Mouse (Mus musculus) gastrocnemius, adult 2 months (tissue): ENCODE measurements at regions not wholly inside any gene's neighbourhood (a gene's known extent, or its start where the extent isn't known, plus 50 kb on each side); places are given as distances from the start of the nearest gene placed in this dataset.

ENCODE experiments used
- DNase-seq: peaks from one replicate; pipeline ENCODE4 v3.0.0; 2022
- H3K27ac ChIP-seq: fragments of 200-600 bp; 2 replicates; pipeline ENCODE4 v1.8.1; 2022; ENCODE audit warnings: mild to moderate bottlenecking
- H3K4me3 ChIP-seq: fragments of 200-600 bp; 2 replicates; pipeline ENCODE4 v1.8.1; 2022; ENCODE audit warnings: mild to moderate bottlenecking, moderate library complexity
- CTCF ChIP-seq: fragments of 200-600 bp; IDR thresholded peaks from 2 replicates; pipeline ENCODE4 v1.8.1; 2022; ENCODE audit warnings: antibody characterized with exemption, mild to moderate bottlenecking, moderate library complexity
- intact Hi-C: fragments of 180-260 bp; cut with DNase I; formaldehyde crosslinking; loops from one replicate; pipeline ENCODE4 v1.15.1; 2025

GRCm38 (mm10) chr7:79543231-79544071, 74.0 kb downstream of the Rhcg start:
- no peak for TF ChIP-seq CTCF
- intact Hi-C loops, result no loop called here
- DNase-seq, result no peak
- Histone ChIP-seq H3K27ac (no peak overlapping the region), H3K4me3 (peak overlapping the region; percentile 7; the same call in 1 of the 2 replicates)

DNA sequence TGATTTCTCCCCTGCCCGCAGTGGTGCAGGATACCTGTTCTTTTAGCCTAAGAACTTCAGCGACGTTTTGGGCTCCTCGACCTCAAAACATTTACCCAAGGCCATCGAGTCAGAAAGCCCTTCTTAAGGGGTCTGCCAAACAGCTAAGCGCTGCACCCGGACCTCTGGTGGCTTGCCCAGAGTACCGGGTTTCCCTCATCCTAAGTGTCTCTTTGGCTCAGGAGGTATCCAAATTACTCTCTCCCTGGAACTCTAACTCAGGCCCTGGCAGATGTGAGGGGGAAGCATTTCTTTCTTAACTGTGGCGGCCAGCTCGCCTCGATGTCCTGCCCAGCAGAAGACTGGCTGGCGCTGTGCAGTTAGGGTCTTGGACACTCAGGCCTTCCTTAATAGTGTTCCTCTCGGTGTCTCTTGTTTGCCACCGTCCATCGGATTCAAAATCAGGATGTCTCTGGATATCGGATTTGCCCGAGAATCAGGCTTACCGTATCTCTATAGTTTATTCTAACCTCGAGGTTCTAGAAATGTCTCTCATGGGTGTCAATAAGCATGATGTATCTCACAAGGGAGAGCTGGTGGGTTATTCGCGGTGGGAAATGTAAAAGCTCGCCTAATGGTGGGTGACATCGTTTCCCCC, 75.0 kb downstream of the Rhcg start:
- TF ChIP-seq CTCF, result no peak
- no peak for DNase-seq
- H3K27ac ChIP-seq, result no peak overlapping the region
- intact Hi-C loops, result no loop called here
- no peak overlapping the region for H3K4me3 ChIP-seq

GRCm38 (mm10) chr7:79540246-79540645, 74.1 kb upstream of the Polg start:
- DNase-seq, result no peak
- intact Hi-C loops, result no loop called here
- H3K4me3 ChIP-seq, result no peak overlapping the region
- TF ChIP-seq CTCF, result no peak
- no peak overlapping the region for H3K27ac ChIP-seq

- no peak for TF ChIP-seq CTCF
- no peak overlapping the region for H3K27ac ChIP-seq
- intact Hi-C loops, result no loop called here
- no peak overlapping the region for H3K4me3 ChIP-seq
- DNase-seq, result no peak
Measured at GRCm38 (mm10) chr7:79539426-79539825, 73.3 kb upstream of the Polg start.

DNA sequence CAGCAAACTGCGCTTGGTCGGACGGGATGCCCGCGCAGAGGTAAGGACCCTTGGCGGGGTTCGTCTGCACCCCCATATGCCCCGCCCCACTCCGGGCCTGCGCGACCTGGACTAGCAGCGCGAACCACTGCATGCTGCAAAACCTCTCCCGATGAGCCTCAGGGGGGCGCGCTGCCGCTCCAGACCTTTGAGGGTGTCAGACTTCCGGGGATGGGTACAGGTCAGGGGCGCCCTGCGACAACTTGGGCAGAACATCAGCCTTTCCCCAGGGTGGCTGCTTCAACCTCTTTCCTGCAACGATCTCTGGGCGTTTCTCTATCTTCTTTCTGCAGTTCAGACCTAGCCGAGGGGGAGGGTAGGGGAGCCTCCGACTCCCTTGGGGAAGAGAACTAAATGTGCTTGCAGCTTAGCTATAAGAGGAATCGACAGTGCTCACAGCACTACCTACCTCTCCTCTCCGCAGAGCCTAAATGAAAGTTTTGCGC, 70.0 kb upstream of the Polg start:
- Histone ChIP-seq H3K27ac (no peak overlapping the region), H3K4me3 (peak overlapping the region; percentile 68)
- DNase-seq, result no peak
- TF ChIP-seq CTCF, result no peak
- intact Hi-C loops, result no loop called here

GRCm38 (mm10) chr7:79535251-79536111, 69.3 kb upstream of the Polg start:
- H3K27ac ChIP-seq, result no peak overlapping the region
- H3K4me3 ChIP-seq, result peak overlapping the region; percentile 68
- DNase-seq, result peak; percentile 34
- intact Hi-C loops, result no loop called here
- TF ChIP-seq CTCF, result peak; percentile 23; the same call in 1 of the 2 replicates

DNA sequence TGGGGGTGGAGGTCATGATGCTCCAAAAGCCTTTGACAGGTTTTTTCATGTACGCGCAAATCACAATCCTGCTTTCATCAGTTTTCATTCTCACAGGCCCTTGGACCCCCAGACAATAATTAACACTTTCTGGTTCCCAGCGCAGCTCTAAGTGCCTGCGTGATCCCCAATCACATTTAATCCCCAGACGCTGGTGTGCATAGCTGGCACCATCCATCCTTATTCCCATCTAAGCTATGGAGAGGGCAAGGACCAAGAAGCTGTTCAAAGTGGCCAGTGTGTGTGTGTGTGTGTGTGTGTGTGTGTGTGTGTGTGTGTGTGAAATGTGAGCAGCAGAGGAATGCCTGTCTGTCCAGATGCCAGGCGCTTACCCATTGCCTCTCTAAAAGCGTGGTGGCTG, 68.7 kb upstream of the Polg start:
- H3K27ac ChIP-seq, result no peak overlapping the region
- intact Hi-C loops, result no loop called here
- TF ChIP-seq CTCF, result no peak
- DNase-seq, result no peak
- H3K4me3 ChIP-seq, result no peak overlapping the region

DNA sequence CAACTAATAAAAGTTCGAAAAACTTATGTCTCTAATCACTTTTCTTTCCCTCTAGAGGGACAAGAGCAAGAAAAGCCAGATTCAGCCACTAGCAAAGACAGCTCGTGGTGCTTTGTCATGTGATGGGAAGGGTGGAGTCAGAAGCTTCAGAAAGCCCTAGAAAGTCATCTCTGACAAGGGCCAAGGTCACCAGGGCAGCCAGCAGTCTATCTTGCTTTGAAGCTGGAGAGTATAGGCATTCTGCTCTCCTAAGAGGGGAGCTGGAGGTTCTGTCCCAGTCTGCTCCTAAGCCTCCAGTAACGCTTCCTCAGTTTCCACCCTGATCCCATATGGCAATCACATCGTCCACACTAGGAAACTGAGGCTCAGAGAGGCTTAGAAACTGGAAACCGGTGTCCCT, 68.2 kb upstream of the Polg start:
- intact Hi-C loops, result no loop called here
- no peak for TF ChIP-seq CTCF
- Histone ChIP-seq H3K27ac (no peak overlapping the region), H3K4me3 (no peak overlapping the region)
- DNase-seq, result no peak

GRCm38 (mm10) chr7:79532626-79533140, 66.5 kb upstream of the Polg start:
- no peak for DNase-seq
- intact Hi-C loops, result no loop called here
- no peak overlapping the region for H3K27ac ChIP-seq
- TF ChIP-seq CTCF, result no peak
- no peak overlapping the region for H3K4me3 ChIP-seq

DNA sequence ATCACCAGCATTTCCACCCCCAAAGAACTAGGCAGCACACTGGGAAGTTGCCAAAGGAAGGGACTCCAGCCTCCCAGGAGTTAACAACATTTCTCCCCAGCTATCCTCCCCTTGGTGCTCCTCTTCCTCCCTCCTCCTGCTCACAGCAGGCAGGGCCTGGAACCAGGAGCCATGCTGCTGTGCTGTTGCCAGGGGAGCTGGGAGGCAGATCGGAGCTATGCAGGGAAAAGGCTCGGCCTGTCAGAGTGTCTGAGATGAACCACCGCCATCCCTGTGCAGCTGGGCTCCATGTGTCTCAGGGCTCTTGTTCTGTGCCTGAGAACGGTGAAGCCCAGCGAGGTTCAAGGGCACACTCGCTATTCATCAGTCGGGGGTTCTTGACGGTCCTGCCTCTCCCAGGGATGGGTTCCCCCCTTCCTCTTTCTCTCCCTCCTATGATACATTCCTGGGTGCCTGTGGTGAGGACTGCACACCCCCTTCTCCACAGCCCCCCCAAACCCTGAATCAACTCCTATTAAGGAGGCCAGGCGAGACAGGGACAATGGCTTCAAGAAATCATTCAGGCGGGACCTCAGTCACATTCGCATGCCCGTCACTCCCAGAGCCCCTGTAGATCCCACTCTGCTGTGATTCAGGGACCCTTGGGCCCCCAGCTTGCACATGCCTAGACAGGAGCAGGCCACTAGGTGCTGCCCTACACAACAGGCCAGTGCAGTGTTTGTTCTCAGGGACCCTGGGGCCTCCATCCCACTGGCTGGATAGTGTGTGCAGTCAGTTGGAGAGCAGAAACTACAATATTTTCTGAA, 65.6 kb upstream of the Polg start:
- intact Hi-C loops, result no loop called here
- TF ChIP-seq CTCF, result no peak
- no peak for DNase-seq
- Histone ChIP-seq H3K4me3 (no peak overlapping the region), H3K27ac (no peak overlapping the region)

DNA sequence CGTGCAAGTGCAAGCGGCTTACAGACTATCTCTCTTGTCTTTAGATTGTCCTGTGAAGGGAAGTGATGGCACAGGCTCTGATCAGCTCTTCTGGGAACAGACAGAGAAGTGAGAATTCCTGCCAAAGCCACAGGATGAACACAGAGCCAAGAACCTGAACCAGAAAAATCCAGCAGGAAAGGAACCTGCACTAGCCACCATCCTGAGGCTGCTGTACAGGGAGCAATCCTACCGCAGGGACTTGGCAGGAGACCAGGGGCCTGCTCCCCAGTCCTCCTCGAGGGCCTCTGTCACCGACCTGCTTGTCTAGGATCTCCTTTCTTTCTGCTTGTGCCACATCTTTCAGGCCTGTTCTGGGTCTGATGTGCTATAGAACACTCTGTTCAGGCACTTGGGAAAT, 65.0 kb upstream of the Polg start:
- intact Hi-C loops, result no loop called here
- no peak for DNase-seq
- H3K27ac ChIP-seq, result no peak overlapping the region
- no peak for TF ChIP-seq CTCF
- H3K4me3 ChIP-seq, result no peak overlapping the region

DNA sequence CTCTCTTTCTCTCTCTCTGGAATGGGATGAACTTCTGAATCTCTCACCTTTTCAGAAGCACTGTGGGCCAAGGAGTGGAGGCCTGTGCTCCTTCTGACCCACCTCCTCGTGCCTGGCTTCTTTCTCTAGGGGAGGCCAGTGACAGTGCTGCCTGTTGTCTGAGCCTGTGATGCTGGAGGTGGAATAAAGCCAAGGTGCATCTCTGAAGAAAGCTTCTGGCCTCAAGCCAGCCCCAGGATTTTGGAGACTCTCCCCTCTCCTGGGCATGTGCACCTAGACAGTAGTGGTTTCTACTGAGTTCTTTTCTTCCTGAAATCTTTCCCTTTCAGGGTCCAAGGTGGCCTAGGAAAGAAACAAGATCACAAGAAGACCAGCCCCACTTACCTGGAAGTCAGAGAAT, 63.3 kb upstream of the Polg start:
- no peak for DNase-seq
- Histone ChIP-seq H3K27ac (no peak overlapping the region), H3K4me3 (no peak overlapping the region)
- intact Hi-C loops, result no loop called here
- TF ChIP-seq CTCF, result no peak
